10 mouse cellular contexts compared by ENCODE assay signal in the genomic region with DNA sequence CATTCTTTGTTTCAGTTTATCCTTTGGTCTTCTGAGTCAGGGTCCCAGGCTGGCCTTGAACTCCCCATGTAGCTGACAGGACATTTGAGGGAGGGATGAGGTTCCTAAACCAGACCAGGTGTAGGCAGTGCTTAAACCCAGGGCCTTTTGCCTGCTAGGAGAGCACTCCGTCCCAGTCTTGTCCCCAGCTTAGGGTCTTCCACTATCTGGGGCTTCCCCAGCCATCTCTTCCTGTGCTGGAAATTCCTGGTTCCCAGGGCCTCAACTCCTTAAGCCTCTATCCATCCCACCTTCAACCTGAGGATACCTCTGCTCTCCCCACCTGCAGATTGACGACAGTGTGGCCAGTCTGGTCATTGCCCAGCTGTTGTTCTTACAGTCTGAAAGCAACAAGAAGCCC. TPM values are rescaled to one million over a fixed set of nuclear protein-coding genes. Genes with fewer than 3 reads are reported as not detected.
DNase-seq lines count a peak whose midpoint lies in the region; ATAC-seq and TF ChIP-seq lines count a peak whose summit lies in the region.
"Had no signal": no experiment of that assay in that cellular context is flagged by ENCODE, and none has a peak within 500 bp of the region (broad histone marks: within the 10 kb centered on the region; RNA-seq: fewer than 3 reads in every experiment).

No protein-coding gene starts in this region.

- WGBS in heart, adult 2 months = 63% methylated on average over 2 of the region's 2 CpGs
- WGBS in limb, embryonic 15.5 days = 71% methylated on average over 2 of the region's 2 CpGs

- intact Hi-C loops in heart, adult 2 months (cut with DNase I) = loop anchor here (1.0 to 2.0 kb wide), 4 partner anchors 20 to 316 kb away; partner anchors contain the start of genes Gm17949, Gtf2f1 and Khsrp
- intact Hi-C loops in heart, postnatal 10 days (cut with DNase I) = loop anchor here (2.0 to 10.0 kb wide), 2 partner anchors 254 to 286 kb away; partner anchors contain the start of genes Gpr108 and Trip10

- DNase-seq in heart, adult 2 months = no peak
- DNase-seq in heart, postnatal 10 days = no peak
- DNase-seq in 416B (ENCODE audit: low read depth) = peak; percentile 8
- DNase-seq in right cerebral cortex, adult 18-20 months = no peak
- no peak for DNase-seq in thymus, postnatal 36 days

- no peaks in the 10 kb centered on the region for H3K27me3 ChIP-seq in heart, adult 2 months (ENCODE audit: control insufficient read depth, insufficient read depth, low read length)
- H3K27me3 ChIP-seq in limb, embryonic 15.5 days = no peaks in the 10 kb centered on the region
- H3K27me3 ChIP-seq: Patski had no signal

- H3K4me3 ChIP-seq in heart, adult 2 months = peak overlapping the region; percentile 84
- peak overlapping the region; percentile 66 for H3K4me3 ChIP-seq in embryonic fibroblast, embryonic 13.5 days (ENCODE audit: insufficient read depth, low read length)
- H3K4me3 ChIP-seq in limb, embryonic 15.5 days = peak overlapping the region; percentile 85

- H3K9ac ChIP-seq in heart, adult 2 months (ENCODE audit: low read depth, low read length) = peak overlapping the region; percentile 25
- 0 out of 2 replicates have a peak overlapping the region, but pooled peaks have one; percentile 83 for H3K9ac ChIP-seq in limb, embryonic 15.5 days

- H3K9me3 ChIP-seq in limb, embryonic 15.5 days = no peaks in the 10 kb centered on the region

- H3K4me2 ChIP-seq in limb, embryonic 15.5 days = peak overlapping the region; percentile 72

- ATAC-seq in limb, embryonic 15.5 days (ENCODE audit: insufficient number of reproducible peaks, low FRiP score, low TSS enrichment, low read depth) = no peak
- no peak for ATAC-seq in megakaryocyte-erythroid progenitor cell, adult 5-6 weeks (replicated peaks; ENCODE audit: low FRiP score, low TSS enrichment, poor library complexity, severe bottlenecking)

- H3K36me3 ChIP-seq in heart, adult 2 months (ENCODE audit: control insufficient read depth, insufficient read depth, low read length) = no peaks in the 10 kb centered on the region
- H3K36me3 ChIP-seq in limb, embryonic 15.5 days = peaks cover 46% of the 10 kb centered on the region

- no peak for TF ChIP-seq CTCF in heart, adult 2 months (IDR thresholded peaks at IDR 0.05)
- TF ChIP-seq CTCF in embryonic fibroblast, embryonic 13.5 days (IDR thresholded peaks at IDR 0.05; ENCODE audit: borderline replicate concordance, insufficient read depth, low read length) = no peak

- no peak for TF ChIP-seq EP300 in heart, adult 2 months (IDR thresholded peaks at IDR 0.05; ENCODE audit: insufficient read depth, low read depth, low read length)

- TF ChIP-seq POLR2A in heart, adult 2 months (IDR thresholded peaks at IDR 0.05; ENCODE audit: insufficient read depth, low read depth, low read length) = no peak
- TF ChIP-seq POLR2A in embryonic fibroblast, embryonic 13.5 days (IDR thresholded peaks at IDR 0.05; ENCODE audit: low read depth, low read length) = no peak

- 0 out of 2 replicates have a peak, but pooled peaks cover 3% of the 10 kb centered on the region for H3K79me2 ChIP-seq in heart, adult 2 months (replicated peaks; ENCODE audit: control insufficient read depth, insufficient read depth, low read length)

- no peak overlapping the region; the same call in 1 of the 2 replicates for H3K27ac ChIP-seq in heart, adult 2 months
- H3K27ac ChIP-seq in embryonic fibroblast, embryonic 13.5 days (ENCODE audit: insufficient read depth, low read length) = no peak overlapping the region
- no peak overlapping the region for H3K27ac ChIP-seq in limb, embryonic 15.5 days

- H3K4me1 ChIP-seq in heart, adult 2 months (ENCODE audit: control insufficient read depth, insufficient read depth, low read length) = peaks cover 3% of the 10 kb centered on the region
- no peaks in the 10 kb centered on the region for H3K4me1 ChIP-seq in embryonic fibroblast, embryonic 13.5 days (ENCODE audit: control insufficient read depth, insufficient read depth, low read length)
- peaks cover 12% of the 10 kb centered on the region for H3K4me1 ChIP-seq in limb, embryonic 15.5 days

RNA-seq across cellular contexts. Expression of gene Clpp, which starts 0.9 kb away (rescaled TPM):
- total RNA-seq in heart, adult 2 months (2021) = 10 to 100 TPM; 72.1 to 84.9 TPM
- 150 and 155 TPM in 2 replicates for polyA plus RNA-seq in heart, adult 2 months (2012; rRNA removed)
- total RNA-seq in heart, postnatal 10 days (2021) = 10 to 100 TPM; 60.1 to 60.6 TPM
- polyA plus RNA-seq in embryonic fibroblast, embryonic 13.5 days (2011; ENCODE audit: insufficient read length, low read depth, missing spikeins) = 46.5 and 49.5 TPM in 2 replicates
- polyA plus RNA-seq in limb, embryonic 15.5 days (2015; fragmentation: Nextera tagmentation; extraction: Ambion mirVana) = 136 and 142 TPM in 2 replicates
- 89.2 and 116 TPM in 2 replicates for total RNA-seq in megakaryocyte-erythroid progenitor cell, adult 5-6 weeks (2014; fragmentation: Nextera tagmentation)
- 83.2 and 135 TPM in 2 replicates for total RNA-seq in megakaryocyte-erythroid progenitor cell, adult 5-6 weeks (2017)

RNA-seq across cellular contexts. Expression of gene Alkbh7, which starts 6.2 kb away (rescaled TPM):
- total RNA-seq in heart, adult 2 months (2021) = 10 to 100 TPM; 65.3 to 72.8 TPM
- polyA plus RNA-seq in heart, adult 2 months (2012; rRNA removed) = 74.5 and 90.8 TPM in 2 replicates
- total RNA-seq in heart, postnatal 10 days (2021) = 10 to 100 TPM; 46.7 to 50.4 TPM
- polyA plus RNA-seq in embryonic fibroblast, embryonic 13.5 days (2011; ENCODE audit: insufficient read length, low read depth, missing spikeins) = 8.2 and 8.6 TPM in 2 replicates
- polyA plus RNA-seq in limb, embryonic 15.5 days (2015; fragmentation: Nextera tagmentation; extraction: Ambion mirVana) = 36.3 and 39.0 TPM in 2 replicates
- total RNA-seq in megakaryocyte-erythroid progenitor cell, adult 5-6 weeks (2014; fragmentation: Nextera tagmentation) = 25.2 and 26.4 TPM in 2 replicates
- 19.1 and 25.8 TPM in 2 replicates for total RNA-seq in megakaryocyte-erythroid progenitor cell, adult 5-6 weeks (2017)

RNA-seq across cellular contexts. Expression of gene Pspn, which starts 8.9 kb away (rescaled TPM):
- not detected for total RNA-seq in heart, adult 2 months (2021)
- polyA plus RNA-seq in heart, adult 2 months (2012; rRNA removed) = not detected in 2 replicates
- not detected for total RNA-seq in heart, postnatal 10 days (2021)
- polyA plus RNA-seq in embryonic fibroblast, embryonic 13.5 days (2011; ENCODE audit: insufficient read length, low read depth, missing spikeins) = not detected in 2 replicates
- polyA plus RNA-seq in limb, embryonic 15.5 days (2015; fragmentation: Nextera tagmentation; extraction: Ambion mirVana) = 0.42 TPM in 1 of 2 replicates, not detected in the other
- total RNA-seq in megakaryocyte-erythroid progenitor cell, adult 5-6 weeks (2014; fragmentation: Nextera tagmentation) = not detected in 2 replicates
- total RNA-seq in megakaryocyte-erythroid progenitor cell, adult 5-6 weeks (2017) = 4.6 TPM in 1 of 2 replicates, not detected in the other
- total RNA-seq: hematopoietic stem cell, adult 5-6 weeks had no signal

RNA-seq across cellular contexts. Expression of gene Acer1, which starts 9.0 kb away (rescaled TPM):
- not detected for total RNA-seq in heart, adult 2 months (2021)
- not detected in 2 replicates for polyA plus RNA-seq in heart, adult 2 months (2012; rRNA removed)
- not detected for total RNA-seq in heart, postnatal 10 days (2021)
- not detected in 2 replicates for polyA plus RNA-seq in embryonic fibroblast, embryonic 13.5 days (2011; ENCODE audit: insufficient read length, low read depth, missing spikeins)
- 20.5 and 24.0 TPM in 2 replicates for polyA plus RNA-seq in limb, embryonic 15.5 days (2015; fragmentation: Nextera tagmentation; extraction: Ambion mirVana)
- not detected in 2 replicates for total RNA-seq in megakaryocyte-erythroid progenitor cell, adult 5-6 weeks (2014; fragmentation: Nextera tagmentation)
- not detected in 2 replicates for total RNA-seq in megakaryocyte-erythroid progenitor cell, adult 5-6 weeks (2017)
- total RNA-seq: hematopoietic stem cell, adult 5-6 weeks had no signal
- polyA plus RNA-seq: Patski had no signal

RNA-seq across cellular contexts. Expression of gene Gtf2f1, which starts 20.1 kb away (rescaled TPM):
- 10 to 100 TPM; 20.7 TPM for total RNA-seq in heart, adult 2 months (2021)
- polyA plus RNA-seq in heart, adult 2 months (2012; rRNA removed) = 12.3 and 14.3 TPM in 2 replicates
- 10 to 100 TPM; 29.0 to 30.0 TPM for total RNA-seq in heart, postnatal 10 days (2021)
- 49.7 and 62.1 TPM in 2 replicates for polyA plus RNA-seq in embryonic fibroblast, embryonic 13.5 days (2011; ENCODE audit: insufficient read length, low read depth, missing spikeins)
- 62.0 and 75.6 TPM in 2 replicates for polyA plus RNA-seq in limb, embryonic 15.5 days (2015; fragmentation: Nextera tagmentation; extraction: Ambion mirVana)
- 112 and 139 TPM in 2 replicates for total RNA-seq in megakaryocyte-erythroid progenitor cell, adult 5-6 weeks (2014; fragmentation: Nextera tagmentation)
- 214 and 264 TPM in 2 replicates for total RNA-seq in megakaryocyte-erythroid progenitor cell, adult 5-6 weeks (2017)
